Mouse (Mus musculus) forebrain, postnatal 0 days (tissue): ENCODE measurements around the gene Optn. TPM values are rescaled to one million over a fixed set of nuclear protein-coding genes. Genes with fewer than 3 reads are reported as not detected.

Experiments
- ATAC-seq: fragments of 200-750 bp; cut with Nextera tagmentation; 2 replicates; pipeline ENCODE4 v1.8.0; 2017; ENCODE audit warnings: mild to moderate bottlenecking, moderate library complexity
- DNase-seq: peaks from one replicate; pipeline ENCODE4 v3.0.0-alpha.2; 2015
- H3K27ac ChIP-seq: fragments of 300-500 bp; sonication (generic); 2 replicates; pipeline ENCODE4 v1.5.1; 2014; ENCODE audit warnings: low read depth, mild to moderate bottlenecking, antibody characterized with exemption, low read length, moderate library complexity, mixed read lengths
- H3K27me3 ChIP-seq: fragments of 300-500 bp; sonication (generic); 2 replicates; pipeline ENCODE4 v1.6.1; 2014; ENCODE audit warnings: mild to moderate bottlenecking, low read length, mixed read lengths; ENCODE audit not compliant: insufficient read depth
- H3K36me3 ChIP-seq: fragments of 300-500 bp; sonication (generic); 2 replicates; pipeline ENCODE4 v1.6.1; 2014; ENCODE audit warnings: mild to moderate bottlenecking, moderate library complexity; ENCODE audit not compliant: insufficient read depth
- H3K4me1 ChIP-seq: fragments of 300-500 bp; sonication (generic); 2 replicates; pipeline ENCODE4 v1.6.1; 2014; ENCODE audit warnings: antibody characterized with exemption; ENCODE audit not compliant: insufficient read depth
- H3K4me2 ChIP-seq: fragments of 300-500 bp; sonication (generic); 2 replicates; pipeline ENCODE4 v1.6.1; 2014; ENCODE audit warnings: low read depth, mild to moderate bottlenecking, moderate library complexity
- H3K4me3 ChIP-seq: fragments of 300-500 bp; sonication (generic); 2 replicates; pipeline ENCODE4 v1.5.1; 2014; ENCODE audit warnings: low read depth, low read length, mixed read lengths
- H3K9ac ChIP-seq: fragments of 300-500 bp; sonication (generic); 2 replicates; pipeline ENCODE4 v1.6.1; 2014; ENCODE audit warnings: mild to moderate bottlenecking
- H3K9me3 ChIP-seq: fragments of 300-500 bp; sonication (generic); 2 replicates; pipeline ENCODE4 v1.6.1; 2016; ENCODE audit warnings: low read length
- CTCF ChIP-seq: sonication (generic); IDR thresholded peaks from 2 replicates; pipeline ENCODE4 v1.5.1; 2016; ENCODE audit warnings: antibody characterized with exemption, control low read depth, low read depth
- WGBS: fragments of 180-500 bp; shearing (Covaris S2); extraction: QIAGEN DNeasy Blood & Tissue Kit; methylation state at CpG from one replicate; pipeline ENCODE4 v1.1.7; 2014; 5-methylcytosine and 5-hydroxymethylcytosine counted together
- polyA plus RNA-seq: library from polyadenylated mRNA; unstranded; fragments of >200 nt; fragmentation: Nextera tagmentation; extraction: Ambion mirVana; gene quantifications from 2 replicates; pipeline ENCODE4 v1.2.1, GENCODE M21; 2015
- total RNA-seq: library from RNA; depleted of rRNA; stranded (reverse); fragments of >200 nt; gene quantifications from 2 replicates; pipeline ENCODE4 v1.2.3, GENCODE M21; 2014

Gene Optn
- total and polyA plus RNA-seq, 2 experiments from 2014 or later = 16.7 to 25.1 TPM

DNA sequence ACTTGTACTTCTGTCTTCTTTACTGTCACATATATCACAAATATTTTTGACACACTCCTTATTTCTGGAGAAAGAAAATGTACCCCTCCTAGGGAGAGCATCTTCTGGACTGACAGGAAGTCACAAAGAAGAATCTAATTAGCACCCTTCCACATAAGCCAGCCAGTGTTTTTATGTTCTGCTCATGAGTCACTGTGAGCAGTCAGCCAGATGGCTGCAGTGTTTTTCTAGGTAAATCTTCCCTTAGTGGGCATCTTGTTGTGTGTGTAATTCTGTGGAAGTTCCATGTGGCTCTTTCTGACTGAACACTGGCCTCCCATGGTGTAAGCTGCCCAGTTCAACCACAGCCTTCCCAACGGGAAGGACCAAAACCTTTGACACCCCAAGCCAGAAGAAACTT lies 44.1 kb downstream of the Optn start:
- Histone ChIP-seq H3K4me2 (no peak overlapping the region), H3K9me3 (no peaks in the 10 kb centered on the region), H3K4me1 (no peaks in the 10 kb centered on the region), H3K36me3 (no peaks in the 10 kb centered on the region), H3K27ac (no peak overlapping the region), H3K9ac (no peak overlapping the region), H3K4me3 (no peak overlapping the region), H3K27me3 (no peaks in the 10 kb centered on the region)
- TF ChIP-seq CTCF = no peak
- ATAC-seq = peak; percentile 61
- 61% methylated on average over 1 of the region's 1 CpGs for WGBS
- no peak for DNase-seq

DNA sequence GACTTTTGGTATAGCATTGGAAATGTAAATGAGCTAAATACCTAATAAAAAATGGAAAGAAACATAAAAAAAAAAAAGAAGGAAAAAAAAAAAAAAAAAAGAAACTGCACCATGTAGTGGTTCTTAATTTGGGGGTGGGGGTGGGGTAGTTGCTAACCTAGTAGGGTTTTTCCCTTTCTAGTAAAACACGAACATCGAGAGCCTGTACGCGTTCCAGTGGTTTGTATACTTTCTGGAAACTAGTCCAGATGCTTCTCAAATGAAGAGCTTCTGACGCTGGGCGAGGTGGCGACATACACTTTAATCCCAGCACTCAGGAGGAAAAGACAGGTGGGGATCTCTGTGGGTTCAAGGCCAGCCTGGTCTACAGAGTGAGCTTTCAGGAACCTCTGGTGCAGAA lies 46.9 kb downstream of the Optn start:
- 95% methylated on average over 7 of the region's 7 CpGs for WGBS
- no peaks in the 10 kb centered on the region for H3K36me3 ChIP-seq
- no peak overlapping the region for H3K9ac ChIP-seq
- no peak overlapping the region for H3K27ac ChIP-seq
- TF ChIP-seq CTCF = no peak
- ATAC-seq (no peak), DNase-seq (no peak)
- H3K4me3 ChIP-seq = no peak overlapping the region
- H3K4me1 ChIP-seq = peaks cover 5% of the 10 kb centered on the region; the same call in 1 of the 2 replicates
- no peaks in the 10 kb centered on the region for H3K9me3 ChIP-seq
- no peak overlapping the region for H3K4me2 ChIP-seq
- no peaks in the 10 kb centered on the region for H3K27me3 ChIP-seq

DNA sequence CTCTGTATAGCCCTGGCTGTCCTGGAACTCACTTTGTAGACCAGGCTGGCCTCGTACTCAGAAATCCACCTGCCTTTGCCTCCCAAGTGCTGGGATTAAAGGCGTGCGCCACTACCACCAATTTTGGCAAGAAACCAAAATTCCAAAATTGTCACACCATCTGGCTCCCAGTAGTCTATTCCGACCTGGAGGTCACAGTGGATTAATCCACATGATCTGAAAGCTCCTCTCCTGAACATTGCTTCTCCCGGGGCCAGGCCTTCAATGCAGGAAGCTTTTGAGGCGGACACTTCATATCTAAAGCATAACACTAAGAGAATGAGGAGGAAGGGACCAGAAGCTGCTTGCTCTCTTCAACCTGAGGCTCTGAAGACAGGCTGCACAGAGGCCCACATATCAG lies 48.3 kb downstream of the Optn start:
- H3K27me3 ChIP-seq = no peaks in the 10 kb centered on the region
- H3K36me3 ChIP-seq = no peaks in the 10 kb centered on the region
- no peak for TF ChIP-seq CTCF
- H3K4me3 ChIP-seq = no peak overlapping the region
- no peak overlapping the region for H3K4me2 ChIP-seq
- no peak overlapping the region for H3K9ac ChIP-seq
- ATAC-seq (no peak), DNase-seq (no peak)
- H3K9me3 ChIP-seq = no peaks in the 10 kb centered on the region
- peaks cover 5% of the 10 kb centered on the region; the same call in 1 of the 2 replicates for H3K4me1 ChIP-seq
- no peak overlapping the region for H3K27ac ChIP-seq
- 83% methylated on average over 6 of the region's 6 CpGs for WGBS

DNA sequence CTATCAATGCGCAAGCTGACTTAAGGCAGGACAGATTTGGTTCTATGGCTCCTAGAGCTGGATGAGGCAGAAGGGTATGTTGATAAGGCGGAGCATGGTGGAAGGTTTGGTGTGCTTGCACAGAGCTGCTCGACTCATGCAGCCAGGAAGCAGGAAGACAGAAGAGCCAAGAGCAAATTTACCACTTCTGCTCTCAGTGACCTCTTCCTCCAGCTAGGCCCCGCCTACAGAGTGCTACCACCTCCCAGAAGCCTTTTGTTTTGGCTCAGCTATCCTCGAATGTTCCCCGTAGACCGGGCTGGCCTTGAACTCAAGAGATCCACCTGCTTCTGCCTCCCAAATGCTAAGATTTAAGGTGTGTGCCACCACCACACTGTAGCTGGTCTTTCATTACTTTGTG lies 49.2 kb downstream of the Optn start:
- H3K4me3 ChIP-seq = no peak overlapping the region
- H3K9ac ChIP-seq = no peak overlapping the region
- TF ChIP-seq CTCF = no peak
- peaks cover 5% of the 10 kb centered on the region; the same call in 1 of the 2 replicates for H3K4me1 ChIP-seq
- no peaks in the 10 kb centered on the region for H3K27me3 ChIP-seq
- DNase-seq (no peak), ATAC-seq (no peak)
- WGBS = 78% methylated on average over 7 of the region's 7 CpGs
- no peaks in the 10 kb centered on the region for H3K9me3 ChIP-seq
- H3K36me3 ChIP-seq = no peaks in the 10 kb centered on the region
- H3K4me2 ChIP-seq = no peak overlapping the region
- no peak overlapping the region for H3K27ac ChIP-seq

DNA sequence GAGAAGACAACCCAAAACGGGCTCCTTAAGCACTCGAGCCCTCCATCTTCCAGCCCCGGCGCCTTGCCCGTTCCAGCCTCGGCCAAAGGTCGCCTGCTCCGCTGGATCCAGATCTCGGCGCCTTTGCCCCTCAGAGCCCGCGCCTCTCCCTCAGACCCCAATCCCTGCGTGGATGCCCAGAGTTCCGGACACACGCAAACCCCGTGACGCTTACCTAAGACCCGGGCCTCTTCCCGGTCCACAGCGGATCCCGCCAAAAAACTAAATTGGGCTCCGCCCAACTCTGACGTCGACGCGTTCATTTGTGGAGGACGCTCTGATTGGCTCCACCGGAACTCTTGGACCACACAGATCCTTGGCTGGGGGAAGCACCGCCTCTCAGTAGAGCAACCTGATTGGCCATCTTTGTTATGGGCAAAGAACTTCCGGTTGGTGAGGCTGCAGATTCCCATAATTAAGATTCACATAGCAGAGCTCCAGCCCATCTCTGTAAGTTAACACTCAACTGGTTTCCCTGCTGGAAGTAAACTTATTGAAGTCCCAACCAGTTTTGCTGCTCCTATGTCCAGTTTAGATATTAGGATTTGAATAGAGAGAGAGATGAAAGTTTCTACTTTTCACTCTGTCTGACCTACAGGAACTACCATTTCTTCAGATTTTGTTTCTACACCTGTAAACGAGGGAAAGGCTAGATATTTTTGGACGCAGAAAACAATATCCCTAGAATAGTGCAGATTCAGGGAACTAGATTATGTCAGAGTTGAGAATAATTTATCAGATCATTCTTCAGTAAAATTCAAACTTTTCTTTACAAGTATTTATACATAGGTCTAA lies 51.1 kb downstream of the Optn start, which contains the start of gene Mcm10:
Mcm10 (minus strand) TSS at position 301 of the 834 bp plus-strand sequence.
- peak within 1 kb of the TSS; percentile 43 for H3K4me3 ChIP-seq
- 4% methylated on average over 32 of the region's 32 CpGs for WGBS
- H3K27ac ChIP-seq = no peak within 1 kb of the TSS
- no peaks in the 10 kb centered on the region for H3K36me3 ChIP-seq
- H3K4me1 ChIP-seq = peaks cover 5% of the 10 kb centered on the region; the same call in 1 of the 2 replicates
- ATAC-seq (peak; percentile 100), DNase-seq (peak; percentile 97)
- no peak within 1 kb of the TSS for H3K9ac ChIP-seq
- no peak for TF ChIP-seq CTCF
- H3K9me3 ChIP-seq = no peaks in the 10 kb centered on the region
- no peaks in the 10 kb centered on the region for H3K27me3 ChIP-seq
- peak within 1 kb of the TSS; percentile 71 for H3K4me2 ChIP-seq

DNA sequence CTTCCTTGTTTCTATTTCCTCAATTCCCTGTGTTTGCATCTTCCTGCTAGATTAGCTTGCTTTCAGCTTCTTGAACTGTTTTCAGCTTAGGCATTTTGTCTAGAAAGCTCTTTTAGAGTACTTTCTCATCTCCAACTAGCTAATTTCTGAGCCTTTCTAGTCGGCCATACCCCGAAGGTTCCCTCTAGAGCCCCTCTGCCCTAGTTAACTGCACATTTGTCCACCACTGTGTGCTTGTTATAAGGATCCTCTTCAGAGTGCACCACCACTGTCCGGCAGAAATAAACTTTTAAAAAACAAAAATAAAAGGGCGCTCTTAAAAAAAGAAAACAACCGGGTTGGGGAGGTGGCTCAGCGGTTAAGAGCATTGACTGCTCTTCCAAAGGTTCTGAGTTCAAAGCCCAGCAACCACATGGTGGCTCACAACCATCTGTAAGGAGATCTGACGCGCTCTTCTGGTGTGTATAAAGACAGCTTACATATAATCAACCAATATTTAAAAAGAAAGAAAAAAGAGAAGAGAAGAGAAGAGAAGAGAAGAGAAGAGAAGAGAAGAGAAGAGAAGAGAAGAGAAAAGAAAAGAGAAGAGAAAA lies 51.9 kb downstream of the Optn start:
- ATAC-seq (no peak), DNase-seq (no peak)
- Histone ChIP-seq H3K4me2 (peak overlapping the region; percentile 71), H3K4me1 (peaks cover 5% of the 10 kb centered on the region; the same call in 1 of the 2 replicates), H3K36me3 (no peaks in the 10 kb centered on the region), H3K9ac (no peak overlapping the region), H3K9me3 (no peaks in the 10 kb centered on the region), H3K4me3 (peak overlapping the region; percentile 43), H3K27ac (no peak overlapping the region), H3K27me3 (no peaks in the 10 kb centered on the region)
- WGBS = 13% methylated on average over 8 of the region's 8 CpGs
- no peak for TF ChIP-seq CTCF

DNA sequence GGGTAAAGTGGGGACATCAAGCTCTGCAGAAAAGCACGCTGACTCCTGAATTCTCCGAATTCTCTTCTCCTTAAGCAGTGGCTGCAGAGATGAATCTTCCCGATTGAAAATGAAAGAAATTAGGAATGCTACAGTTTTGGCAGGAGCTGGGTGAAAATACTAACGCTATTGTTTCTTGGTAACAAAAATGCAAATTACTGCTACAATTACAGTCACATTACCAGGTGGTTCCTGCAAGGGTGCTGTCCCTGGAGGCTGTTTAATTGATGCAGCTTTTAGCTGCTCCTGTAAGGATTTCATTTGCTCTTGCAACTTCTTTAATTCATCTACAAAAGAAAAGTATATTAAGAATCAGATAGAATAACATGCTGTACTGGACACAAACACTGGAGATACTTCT lies 56.7 kb downstream of the Optn start:
- Histone ChIP-seq H3K9ac (no peak overlapping the region), H3K27me3 (no peaks in the 10 kb centered on the region), H3K36me3 (no peaks in the 10 kb centered on the region), H3K27ac (peak overlapping the region; percentile 17; the same call in 1 of the 2 replicates), H3K9me3 (no peaks in the 10 kb centered on the region), H3K4me3 (no peak overlapping the region), H3K4me1 (peaks cover 1% of the 10 kb centered on the region; the same call in 1 of the 2 replicates), H3K4me2 (no peak overlapping the region)
- ATAC-seq = peak; percentile 51; the same call in 1 of the 2 replicates
- TF ChIP-seq CTCF = no peak
- 71% methylated on average over 4 of the region's 4 CpGs for WGBS
- peak; percentile 19 for DNase-seq
